Mouse (Mus musculus) embryonic fibroblast, embryonic 13.5 days (primary cell): ENCODE measurements around the gene Eef1akmt3.

Source experiments
- CTCF ChIP-seq: IDR thresholded peaks from 2 replicates; pipeline ENCODE4 v1.5.1; 2011; ENCODE audit warnings: mild to moderate bottlenecking, control low read depth, low read length, moderate library complexity, borderline replicate concordance; ENCODE audit not compliant: insufficient read depth
- POLR2A ChIP-seq: IDR thresholded peaks from 2 replicates; pipeline ENCODE4 v1.6.1; 2011; ENCODE audit warnings: low read depth, mild to moderate bottlenecking, control low read depth, low read length, moderate library complexity

DNA sequence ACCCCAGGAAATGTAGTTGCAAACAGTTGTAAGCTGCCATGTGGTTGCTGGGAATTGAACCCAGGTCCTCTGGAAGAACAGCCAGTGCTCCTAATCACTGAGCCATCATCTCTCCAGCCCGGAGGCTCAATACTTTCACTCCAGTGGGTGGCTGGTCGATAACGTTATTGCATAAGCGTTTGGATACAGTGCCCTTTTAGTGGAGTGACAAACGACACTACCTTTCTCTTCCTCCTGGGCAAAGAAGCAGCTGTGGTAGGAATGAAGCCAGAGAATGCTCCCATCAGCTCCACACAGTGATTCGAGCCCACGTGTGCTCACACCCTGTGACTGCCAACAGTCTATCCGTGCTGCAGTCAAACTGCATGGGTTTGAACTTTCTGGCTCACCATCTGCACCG is 29.9 kb upstream of the Eef1akmt3 start:
- TF ChIP-seq POLR2A = no peak
- TF ChIP-seq CTCF = no peak
